Mouse (Mus musculus) neural tube, embryonic 12.5 days (tissue): Measurements from ENCODE around the gene Immp2l. TPM values are rescaled to one million over a fixed set of nuclear protein-coding genes. Genes with fewer than 3 reads are reported as not detected.

ENCODE experiments used
- ATAC-seq: fragments of 200-750 bp; cut with Nextera tagmentation; 2 replicates; pipeline ENCODE4 v1.8.0; 2017; ENCODE audit warnings: low read depth, mild to moderate bottlenecking, moderate TSS enrichment, moderate library complexity; ENCODE audit not compliant: low FRiP score
- H3K27ac ChIP-seq: fragments of 300-500 bp; sonication (generic); 2 replicates; pipeline ENCODE4 v1.5.1; 2016
- H3K27me3 ChIP-seq: fragments of 300-500 bp; sonication (generic); replicated peaks from 2 replicates; pipeline ENCODE4 v1.6.1; 2016; ENCODE audit warnings: mild to moderate bottlenecking
- H3K36me3 ChIP-seq: fragments of 300-500 bp; sonication (generic); 2 replicates; pipeline ENCODE4 v1.6.1; 2016; ENCODE audit warnings: mild to moderate bottlenecking
- H3K4me1 ChIP-seq: fragments of 300-500 bp; sonication (generic); 2 replicates; pipeline ENCODE4 v1.6.1; 2016
- H3K4me2 ChIP-seq: fragments of 300-500 bp; sonication (generic); replicated peaks from 2 replicates; pipeline ENCODE4 v1.6.1; 2016; ENCODE audit warnings: mild to moderate bottlenecking
- H3K4me3 ChIP-seq: fragments of 300-500 bp; sonication (generic); 2 replicates; pipeline ENCODE4 v1.5.1; 2016
- H3K9ac ChIP-seq: fragments of 300-500 bp; sonication (generic); 2 replicates; pipeline ENCODE4 v1.6.1; 2016; ENCODE audit warnings: mild to moderate bottlenecking
- H3K9me3 ChIP-seq: fragments of 300-500 bp; sonication (generic); 2 replicates; pipeline ENCODE4 v1.6.1; 2016; ENCODE audit warnings: mild to moderate bottlenecking
- WGBS: fragments of 180-500 bp; shearing (Covaris S2); methylation state at CpG from one replicate; pipeline ENCODE4 v1.1.7; 2016; 5-methylcytosine and 5-hydroxymethylcytosine counted together
- polyA plus RNA-seq: library from polyadenylated mRNA; unstranded; fragments of >200 nt; fragmentation: Nextera tagmentation; extraction: Ambion mirVana; gene quantifications from 2 replicates; pipeline ENCODE4 v1.2.1, GENCODE M21; 2016

Immp2l gene
- polyA plus RNA-seq, 1 experiment from 2014 or later, result 7.6 TPM

DNA sequence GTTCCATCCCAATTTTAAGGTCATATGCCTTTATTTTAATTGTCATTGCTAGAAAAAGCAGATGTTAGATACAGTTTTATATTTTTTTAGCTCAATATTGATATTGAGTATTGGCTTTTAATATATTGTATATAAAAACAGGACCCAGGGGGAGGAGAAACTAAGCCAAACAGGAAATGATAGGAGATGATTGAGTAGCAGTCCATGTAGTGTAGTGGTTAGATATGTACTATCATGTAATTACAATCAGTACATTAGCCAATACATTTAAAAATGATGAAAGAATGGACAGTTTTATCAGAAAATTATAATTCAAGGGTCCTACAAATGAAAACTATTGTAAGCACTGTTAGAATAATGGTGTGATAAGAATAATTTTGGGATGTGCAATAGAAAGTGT lies 94.5 kb downstream of the Immp2l start:
- Histone ChIP-seq H3K9me3 (no peaks in the 10 kb centered on the region), H3K9ac (no peak overlapping the region), H3K36me3 (no peaks in the 10 kb centered on the region), H3K4me1 (no peaks in the 10 kb centered on the region), H3K4me2 (no peak overlapping the region), H3K27ac (no peak overlapping the region), H3K27me3 (no peaks in the 10 kb centered on the region), H3K4me3 (no peak overlapping the region)
- no peak for ATAC-seq

DNA sequence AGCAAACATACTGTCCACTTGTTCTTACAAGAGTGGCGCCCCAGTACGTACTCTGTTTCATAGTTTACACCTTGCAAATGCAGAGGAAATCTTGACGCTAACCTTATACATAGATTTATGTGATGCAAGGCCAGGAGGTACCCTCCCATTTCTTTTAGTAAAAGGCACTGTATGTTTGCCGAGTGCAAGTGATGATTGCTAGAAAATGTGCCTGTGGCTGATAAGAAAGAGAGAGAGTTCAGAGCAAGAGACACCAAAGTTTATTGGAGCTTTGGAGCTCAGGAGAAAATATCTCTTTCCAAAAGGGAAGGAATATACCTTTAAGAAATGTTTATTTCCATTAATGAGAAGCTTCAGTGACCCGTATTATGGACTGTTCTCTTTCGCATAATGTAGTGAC lies 95.8 kb downstream of the Immp2l start:
- WGBS, result 74% methylated on average over 6 of the region's 6 CpGs
- H3K4me3 ChIP-seq, result no peak overlapping the region
- H3K36me3 ChIP-seq, result no peaks in the 10 kb centered on the region
- H3K4me2 ChIP-seq, result no peak overlapping the region
- no peaks in the 10 kb centered on the region for H3K9me3 ChIP-seq
- no peaks in the 10 kb centered on the region for H3K27me3 ChIP-seq
- ATAC-seq, result no peak
- H3K27ac ChIP-seq, result no peak overlapping the region
- no peaks in the 10 kb centered on the region for H3K4me1 ChIP-seq
- H3K9ac ChIP-seq, result no peak overlapping the region

DNA sequence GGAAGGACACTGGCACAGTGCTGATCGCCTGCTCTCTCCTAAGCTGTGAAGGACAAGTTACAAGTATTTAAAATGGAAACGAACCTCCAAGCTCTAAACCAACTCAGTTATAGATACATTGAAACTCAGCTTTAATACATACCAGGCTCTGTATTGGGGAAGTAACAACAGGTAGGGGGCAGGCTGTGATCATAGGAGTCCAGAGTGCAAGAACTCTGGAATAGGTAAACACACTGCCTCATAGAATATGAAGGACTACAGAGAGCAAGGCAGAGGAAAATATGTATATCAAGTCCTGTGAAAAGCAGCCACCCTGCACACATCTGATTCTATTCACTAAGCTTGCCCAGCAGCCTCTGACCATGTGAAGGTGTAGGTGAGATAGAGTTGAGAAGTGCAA lies 99.3 kb downstream of the Immp2l start:
- Histone ChIP-seq H3K4me2 (no peak overlapping the region), H3K9ac (no peak overlapping the region), H3K27ac (no peak overlapping the region), H3K4me1 (no peaks in the 10 kb centered on the region), H3K27me3 (no peaks in the 10 kb centered on the region), H3K9me3 (no peaks in the 10 kb centered on the region), H3K4me3 (no peak overlapping the region), H3K36me3 (no peaks in the 10 kb centered on the region)
- no peak for ATAC-seq
- 86% methylated on average over 2 of the region's 2 CpGs for WGBS

DNA sequence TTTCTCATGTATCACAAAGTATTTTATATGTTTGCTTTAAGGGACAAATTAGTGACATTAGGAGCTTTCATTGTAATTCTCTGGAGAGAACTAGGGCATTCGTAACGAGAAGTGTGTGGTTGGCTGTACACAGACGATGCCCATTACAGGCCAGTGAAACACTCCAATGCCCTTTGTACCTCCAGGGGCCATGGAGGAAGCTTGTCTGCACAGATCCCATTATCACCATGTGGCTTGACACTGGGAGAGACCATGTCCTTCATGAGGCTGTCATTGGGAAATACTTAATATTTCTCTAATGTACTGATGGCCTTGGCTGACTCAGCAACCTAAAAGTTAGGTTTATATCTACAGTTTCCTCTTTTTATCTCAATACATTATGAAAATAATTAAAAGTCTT lies 111.0 kb downstream of the Immp2l start:
- no peak overlapping the region for H3K4me3 ChIP-seq
- no peaks in the 10 kb centered on the region for H3K9me3 ChIP-seq
- no peaks in the 10 kb centered on the region for H3K27me3 ChIP-seq
- H3K9ac ChIP-seq, result no peak overlapping the region
- no peaks in the 10 kb centered on the region for H3K36me3 ChIP-seq
- no peak overlapping the region for H3K4me2 ChIP-seq
- WGBS, result 61% methylated on average over 3 of the region's 3 CpGs
- no peak for ATAC-seq
- no peak overlapping the region for H3K27ac ChIP-seq
- no peaks in the 10 kb centered on the region for H3K4me1 ChIP-seq

DNA sequence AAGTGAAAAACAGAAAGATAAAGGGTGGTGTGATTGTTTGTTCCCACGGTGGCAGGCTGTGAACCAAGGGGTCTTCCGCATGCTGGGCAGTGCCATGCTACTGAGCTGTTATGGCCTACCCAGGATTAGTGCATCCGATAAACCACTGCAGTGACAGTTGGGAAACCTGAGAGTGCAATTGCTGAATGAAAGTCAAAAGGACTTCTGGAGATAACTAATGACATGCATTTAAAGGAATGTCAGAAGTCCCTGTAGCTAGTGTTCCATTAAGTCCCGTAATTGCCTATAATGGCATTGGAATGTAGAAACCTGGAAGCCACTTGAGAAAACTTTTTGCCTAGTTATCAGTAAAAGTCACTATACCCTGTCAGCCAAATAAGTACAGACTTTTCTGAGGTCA lies 135.7 kb downstream of the Immp2l start:
- no peak overlapping the region for H3K4me3 ChIP-seq
- no peak overlapping the region for H3K27ac ChIP-seq
- no peak overlapping the region for H3K9ac ChIP-seq
- no peaks in the 10 kb centered on the region for H3K27me3 ChIP-seq
- H3K36me3 ChIP-seq, result no peaks in the 10 kb centered on the region
- H3K9me3 ChIP-seq, result no peaks in the 10 kb centered on the region
- no peaks in the 10 kb centered on the region for H3K4me1 ChIP-seq
- 90% methylated on average over 4 of the region's 4 CpGs for WGBS
- no peak for ATAC-seq
- no peak overlapping the region for H3K4me2 ChIP-seq

GRCm38 (mm10) chr12:41167802-41168201 lies 143.9 kb downstream of the Immp2l start:
- Histone ChIP-seq H3K9ac (no peak overlapping the region), H3K4me3 (no peak overlapping the region), H3K4me2 (no peak overlapping the region), H3K4me1 (no peaks in the 10 kb centered on the region), H3K9me3 (no peaks in the 10 kb centered on the region), H3K27ac (no peak overlapping the region), H3K27me3 (no peaks in the 10 kb centered on the region), H3K36me3 (no peaks in the 10 kb centered on the region)
- ATAC-seq, result no peak
- 75% methylated on average over 4 of the region's 4 CpGs for WGBS

DNA sequence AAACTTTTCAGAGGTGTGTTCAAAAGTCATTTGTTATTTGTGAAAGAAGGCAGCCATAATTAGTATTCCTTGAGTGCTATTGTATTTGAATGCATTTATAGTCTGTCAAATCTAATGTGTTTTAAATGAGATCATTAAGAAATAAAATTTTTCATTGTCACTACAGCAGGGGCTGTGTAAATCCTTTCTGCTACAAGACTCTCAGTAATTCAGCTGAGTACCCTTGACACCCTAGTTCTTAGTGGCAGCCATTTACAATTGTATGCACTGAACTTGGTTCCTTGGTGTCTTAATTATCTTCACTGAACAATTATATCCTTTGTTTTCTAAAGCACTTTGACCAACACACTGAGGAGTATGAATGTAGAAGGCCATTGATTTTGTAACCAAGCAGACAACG lies 146.2 kb downstream of the Immp2l start:
- 33% methylated on average over 1 of the region's 1 CpGs for WGBS
- Histone ChIP-seq H3K4me1 (no peaks in the 10 kb centered on the region), H3K4me2 (no peak overlapping the region), H3K9me3 (no peaks in the 10 kb centered on the region), H3K27ac (no peak overlapping the region), H3K4me3 (no peak overlapping the region), H3K36me3 (no peaks in the 10 kb centered on the region), H3K9ac (no peak overlapping the region), H3K27me3 (no peaks in the 10 kb centered on the region)
- no peak for ATAC-seq

GRCm38 (mm10) chr12:41182856-41183255 lies 159.0 kb downstream of the Immp2l start:
- Histone ChIP-seq H3K9me3 (no peaks in the 10 kb centered on the region), H3K9ac (no peak overlapping the region), H3K4me2 (no peak overlapping the region), H3K27ac (no peak overlapping the region), H3K27me3 (no peaks in the 10 kb centered on the region), H3K36me3 (no peaks in the 10 kb centered on the region), H3K4me1 (no peaks in the 10 kb centered on the region), H3K4me3 (no peak overlapping the region)
- ATAC-seq, result no peak

- Histone ChIP-seq H3K27me3 (no peaks in the 10 kb centered on the region), H3K4me2 (no peak overlapping the region), H3K4me3 (no peak overlapping the region), H3K27ac (no peak overlapping the region), H3K9ac (no peak overlapping the region), H3K9me3 (no peaks in the 10 kb centered on the region), H3K4me1 (no peaks in the 10 kb centered on the region), H3K36me3 (no peaks in the 10 kb centered on the region)
- ATAC-seq, result no peak
- 80% methylated on average over 4 of the region's 4 CpGs for WGBS
Observed at GRCm38 (mm10) chr12:41185060-41185459, 161.2 kb downstream of the Immp2l start.

DNA sequence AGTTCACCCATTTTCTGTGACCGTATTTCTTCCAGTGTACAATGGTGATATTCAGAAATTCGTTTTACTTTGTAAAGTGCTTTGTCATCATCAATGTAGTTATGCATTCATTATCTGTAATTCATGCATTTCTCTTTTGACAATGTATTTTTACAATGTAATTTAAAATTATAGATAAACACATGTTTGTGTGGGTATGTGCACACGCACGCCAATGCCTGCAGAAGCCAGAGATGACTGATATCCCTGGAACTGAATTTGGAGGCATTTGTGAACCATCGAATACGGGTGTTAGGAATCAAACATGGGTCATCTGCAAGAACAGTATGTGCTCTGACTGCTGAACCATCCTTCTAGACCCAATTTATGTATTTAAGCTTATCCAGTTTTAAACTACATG lies 161.6 kb downstream of the Immp2l start:
- no peak for ATAC-seq
- Histone ChIP-seq H3K9ac (no peak overlapping the region), H3K4me3 (no peak overlapping the region), H3K27ac (no peak overlapping the region), H3K27me3 (no peaks in the 10 kb centered on the region), H3K4me2 (no peak overlapping the region), H3K4me1 (no peaks in the 10 kb centered on the region), H3K36me3 (no peaks in the 10 kb centered on the region), H3K9me3 (no peaks in the 10 kb centered on the region)
- 94% methylated on average over 6 of the region's 6 CpGs for WGBS

- Histone ChIP-seq H3K4me1 (no peaks in the 10 kb centered on the region), H3K9me3 (no peaks in the 10 kb centered on the region), H3K4me3 (no peak overlapping the region), H3K36me3 (no peaks in the 10 kb centered on the region), H3K27me3 (no peaks in the 10 kb centered on the region), H3K4me2 (no peak overlapping the region), H3K9ac (no peak overlapping the region), H3K27ac (no peak overlapping the region)
- WGBS, result 85% methylated on average over 3 of the region's 3 CpGs
- no peak for ATAC-seq
Observed at GRCm38 (mm10) chr12:41192829-41193228, 168.9 kb downstream of the Immp2l start.

- Histone ChIP-seq H3K9ac (no peak overlapping the region), H3K27ac (no peak overlapping the region), H3K36me3 (no peaks in the 10 kb centered on the region), H3K4me3 (no peak overlapping the region), H3K4me2 (no peak overlapping the region), H3K9me3 (no peaks in the 10 kb centered on the region), H3K27me3 (no peaks in the 10 kb centered on the region), H3K4me1 (no peaks in the 10 kb centered on the region)
- 95% methylated on average over 2 of the region's 2 CpGs for WGBS
- ATAC-seq, result no peak
Observed at GRCm38 (mm10) chr12:41196374-41196773, 172.5 kb downstream of the Immp2l start.

GRCm38 (mm10) chr12:41215186-41215585 lies 191.3 kb downstream of the Immp2l start:
- Histone ChIP-seq H3K36me3 (no peaks in the 10 kb centered on the region), H3K4me1 (no peaks in the 10 kb centered on the region), H3K4me3 (no peak overlapping the region), H3K4me2 (no peak overlapping the region), H3K9me3 (no peaks in the 10 kb centered on the region), H3K27ac (no peak overlapping the region), H3K9ac (no peak overlapping the region), H3K27me3 (no peaks in the 10 kb centered on the region)
- 78% methylated on average over 1 of the region's 1 CpGs for WGBS
- no peak for ATAC-seq

DNA sequence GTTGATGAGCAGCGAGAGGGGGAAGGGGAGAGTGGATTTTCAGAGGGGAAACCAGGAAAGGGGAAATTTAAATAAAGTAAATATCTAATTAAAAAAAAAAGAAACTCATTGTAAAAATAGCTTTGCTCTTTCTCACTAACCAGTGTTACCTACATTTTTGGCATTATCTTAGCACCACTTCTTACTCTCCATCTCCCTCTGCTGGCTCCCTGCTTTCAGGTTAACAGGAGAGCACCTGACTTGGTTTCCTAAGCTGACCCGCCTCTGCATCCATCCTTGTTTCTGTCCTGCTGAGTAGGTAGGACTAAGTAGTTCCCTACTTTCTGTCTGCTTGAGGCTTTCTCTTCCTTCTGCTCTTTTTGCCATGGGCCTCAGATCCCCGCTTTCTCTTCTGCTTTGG lies 198.0 kb downstream of the Immp2l start:
- ATAC-seq, result no peak
- 74% methylated on average over 3 of the region's 3 CpGs for WGBS
- Histone ChIP-seq H3K9me3 (no peaks in the 10 kb centered on the region), H3K36me3 (no peaks in the 10 kb centered on the region), H3K9ac (no peak overlapping the region), H3K4me1 (no peaks in the 10 kb centered on the region), H3K27ac (no peak overlapping the region), H3K4me3 (no peak overlapping the region), H3K4me2 (no peak overlapping the region), H3K27me3 (no peaks in the 10 kb centered on the region)
